Mouse (Mus musculus) heart, adult 2 months (tissue): ENCODE data around the gene Pkd1l1. TPM values are rescaled to one million over a fixed set of nuclear protein-coding genes. Genes with fewer than 3 reads are reported as not detected.

Experiments used
- DNase-seq, 2 experiments: peaks; one replicate each; pipeline ENCODE4 v3.0.0; 2021
- H3K27ac ChIP-seq: fragments of 200-600 bp; 2 replicates; pipeline ENCODE4 v1.8.1; 2022
- H3K27me3 ChIP-seq: fragments of 200-500 bp; 2 replicates; pipeline ENCODE4 v1.6.1; 2012; ENCODE audit warnings: mild to moderate bottlenecking, low read length, inconsistent platforms, mixed read lengths; ENCODE audit not compliant: control insufficient read depth, insufficient read depth
- H3K36me3 ChIP-seq: fragments of 200-500 bp; 2 replicates; pipeline ENCODE4 v1.6.1; 2012; ENCODE audit warnings: low read length, inconsistent platforms; ENCODE audit not compliant: control insufficient read depth, insufficient read depth
- H3K4me1 ChIP-seq: fragments of 200-500 bp; 2 replicates; pipeline ENCODE4 v1.6.1; 2011; ENCODE audit warnings: low read length; ENCODE audit not compliant: control insufficient read depth, insufficient read depth
- H3K4me3 ChIP-seq: fragments of 200-600 bp; 2 replicates; pipeline ENCODE4 v1.8.1; 2022
- H3K79me2 ChIP-seq: fragments of 200-500 bp; replicated peaks from 2 replicates; pipeline ENCODE4 v1.6.1; 2012; ENCODE audit warnings: mild to moderate bottlenecking, inconsistent platforms, low read length, moderate library complexity, mixed read lengths; ENCODE audit not compliant: control insufficient read depth, insufficient read depth
- H3K9ac ChIP-seq: fragments of 200-500 bp; 2 replicates; pipeline ENCODE4 v1.6.1; 2012; ENCODE audit warnings: low read depth, mild to moderate bottlenecking, control low read depth, inconsistent platforms, low read length, mixed read lengths
- CTCF ChIP-seq: fragments of 200-600 bp; IDR thresholded peaks from 2 replicates; pipeline ENCODE4 v1.8.1; 2022; ENCODE audit warnings: antibody characterized with exemption, mild to moderate bottlenecking, moderate library complexity
- EP300 ChIP-seq: fragments of 200-500 bp; IDR thresholded peaks from 2 replicates; pipeline ENCODE4 v1.6.1; 2011; ENCODE audit warnings: low read depth, low read length, control low read depth; ENCODE audit not compliant: insufficient read depth
- POLR2A ChIP-seq: fragments of 200-500 bp; IDR thresholded peaks from 2 replicates; pipeline ENCODE4 v1.6.1; 2011; ENCODE audit warnings: mild to moderate bottlenecking, low read depth, low read length, control low read depth; ENCODE audit not compliant: insufficient read depth
- WGBS: fragments of 180-500 bp; shearing (Covaris S2); methylation state at CpG from one replicate; pipeline ENCODE4 v1.1.7; 2018; 5-methylcytosine and 5-hydroxymethylcytosine counted together
- intact Hi-C: fragments of 180-260 bp; cut with DNase I; formaldehyde crosslinking; loops from one replicate; pipeline ENCODE4 v1.15.1; 2025
- polyA plus RNA-seq: library from polyadenylated mRNA; depleted of rRNA; stranded (reverse); fragments of >200 nt; gene quantifications from 2 replicates; pipeline ENCODE4 v1.2.3, GENCODE M21; 2012
- total RNA-seq, 2 experiments: library from RNA; stranded (reverse); gene quantifications; 2 replicates each; pipeline ENCODE4 v1.2.3; 2021

Gene Pkd1l1
- total and polyA plus RNA-seq, 3 experiments = 0.25 to 0.27 TPM; not detected in 1

- Histone ChIP-seq H3K4me3 (no peak overlapping the region), H3K27me3 (no peaks in the 10 kb centered on the region), H3K9ac (no peak overlapping the region), H3K27ac (no peak overlapping the region), H3K79me2 (no peaks in the 10 kb centered on the region), H3K36me3 (no peaks in the 10 kb centered on the region), H3K4me1 (no peaks in the 10 kb centered on the region)
- TF ChIP-seq EP300 (no peak), CTCF (peak; percentile 69), POLR2A (no peak)
- intact Hi-C loops = loop anchor here (1.0 to 5.0 kb wide), 3 partner anchors 418 to 1748 kb away; no protein-coding TSS in a partner anchor
- 3% methylated on average over 1 of the region's 1 CpGs for WGBS
- no peak for DNase-seq
Measured at GRCm38 (mm10) chr11:8955678-8956077, 17.4 kb downstream of the Pkd1l1 start.

GRCm38 (mm10) chr11:8949765-8950430, 23.2 kb downstream of the Pkd1l1 start:
- intact Hi-C loops = no loop called here
- TF ChIP-seq CTCF (no peak), POLR2A (no peak), EP300 (no peak)
- 58% methylated on average over 6 of the region's 6 CpGs for WGBS
- H3K4me1 ChIP-seq = no peaks in the 10 kb centered on the region
- no peaks in the 10 kb centered on the region for H3K27me3 ChIP-seq
- no peaks in the 10 kb centered on the region for H3K36me3 ChIP-seq
- H3K9ac ChIP-seq = no peak overlapping the region
- H3K27ac ChIP-seq = no peak overlapping the region
- H3K4me3 ChIP-seq = no peak overlapping the region
- no peaks in the 10 kb centered on the region for H3K79me2 ChIP-seq
- DNase-seq = no peak

GRCm38 (mm10) chr11:8948871-8949270, 24.2 kb downstream of the Pkd1l1 start:
- Histone ChIP-seq H3K4me1 (no peaks in the 10 kb centered on the region), H3K27ac (no peak overlapping the region), H3K9ac (no peak overlapping the region), H3K79me2 (no peaks in the 10 kb centered on the region), H3K27me3 (no peaks in the 10 kb centered on the region), H3K4me3 (no peak overlapping the region), H3K36me3 (no peaks in the 10 kb centered on the region)
- TF ChIP-seq EP300 = no peak
- no peak for TF ChIP-seq CTCF
- no peak for TF ChIP-seq POLR2A
- intact Hi-C loops = no loop called here
- 51% methylated on average over 3 of the region's 3 CpGs for WGBS
- DNase-seq = no peak

GRCm38 (mm10) chr11:8944114-8944513, 29.0 kb downstream of the Pkd1l1 start:
- H3K4me1 ChIP-seq = no peaks in the 10 kb centered on the region
- intact Hi-C loops = no loop called here
- TF ChIP-seq CTCF (no peak), POLR2A (no peak), EP300 (no peak)
- WGBS = 49% methylated on average over 4 of the region's 4 CpGs
- DNase-seq = no peak
- H3K79me2 ChIP-seq = no peaks in the 10 kb centered on the region
- H3K4me3 ChIP-seq = no peak overlapping the region
- H3K27me3 ChIP-seq = no peaks in the 10 kb centered on the region
- no peaks in the 10 kb centered on the region for H3K36me3 ChIP-seq
- H3K9ac ChIP-seq = no peak overlapping the region
- no peak overlapping the region for H3K27ac ChIP-seq

GRCm38 (mm10) chr11:8942446-8942845, 30.6 kb downstream of the Pkd1l1 start:
- Histone ChIP-seq H3K4me3 (no peak overlapping the region), H3K79me2 (no peaks in the 10 kb centered on the region), H3K4me1 (no peaks in the 10 kb centered on the region), H3K9ac (no peak overlapping the region), H3K27ac (no peak overlapping the region), H3K27me3 (no peaks in the 10 kb centered on the region), H3K36me3 (no peaks in the 10 kb centered on the region)
- 76% methylated on average over 2 of the region's 2 CpGs for WGBS
- TF ChIP-seq EP300 = no peak
- no peak for TF ChIP-seq CTCF
- TF ChIP-seq POLR2A = no peak
- intact Hi-C loops = no loop called here
- DNase-seq = no peak

GRCm38 (mm10) chr11:8936431-8937110, 36.5 kb downstream of the Pkd1l1 start:
- no peaks in the 10 kb centered on the region for H3K27me3 ChIP-seq
- intact Hi-C loops = no loop called here
- no peak overlapping the region for H3K4me3 ChIP-seq
- no peaks in the 10 kb centered on the region for H3K79me2 ChIP-seq
- DNase-seq = no peak
- no peak for TF ChIP-seq POLR2A
- no peak for TF ChIP-seq EP300
- no peak for TF ChIP-seq CTCF
- no peak overlapping the region for H3K9ac ChIP-seq
- no peak overlapping the region for H3K27ac ChIP-seq
- WGBS = 79% methylated on average over 9 of the region's 9 CpGs
- no peaks in the 10 kb centered on the region for H3K36me3 ChIP-seq
- H3K4me1 ChIP-seq = no peaks in the 10 kb centered on the region
